Mouse (Mus musculus): ENCODE measurements around the gene Tm9sf2. TPM values are rescaled to one million over a fixed set of nuclear protein-coding genes. Genes with fewer than 3 reads are reported as not detected.
A peak's percentile ranks its signal among the peaks of the same experiment; 100 is the strongest.
"Not testable (repeated sequence)": the region's sequence is repeated elsewhere in the genome, so short reads cannot be mapped to it uniquely, and the experiment has no call there.

The Tm9sf2 gene
- polyA plus RNA-seq, 1 experiment, result 64.1 TPM

GRCm38 (mm10) chr14:122099584-122099983 is 7.3 kb upstream of the Tm9sf2 start:
- Histone ChIP-seq H3K27me3 (ENCODE audit: control insufficient read depth, insufficient read depth, insufficient read length) (no peaks in the 10 kb centered on the region), H3K79me2 (ENCODE audit: control insufficient read depth, insufficient read depth) (no peaks in the 10 kb centered on the region), H3K4me3 (no peak overlapping the region), H3K36me3 (ENCODE audit: control insufficient read depth, insufficient read depth) (no peaks in the 10 kb centered on the region), H3ac (ENCODE audit: control insufficient read depth, insufficient read length) (no peak overlapping the region), H3K4me2 (ENCODE audit: low read depth) (no peak overlapping the region)
- TF ChIP-seq CEBPB (IDR thresholded peaks at IDR 0.05; ENCODE audit: insufficient read depth, poor library complexity, severe bottlenecking), result no peak
- TF ChIP-seq SRF (IDR thresholded peaks at IDR 0.05; ENCODE audit: control insufficient read depth, insufficient read length, low read depth), result no peak

- H3K36me3 ChIP-seq (ENCODE audit: control insufficient read depth, insufficient read depth); H3K4me2 ChIP-seq (ENCODE audit: low read depth); H3K79me2 ChIP-seq (ENCODE audit: control insufficient read depth, insufficient read depth); H3K27me3 ChIP-seq (ENCODE audit: control insufficient read depth, insufficient read depth, insufficient read length); H3ac ChIP-seq (ENCODE audit: control insufficient read depth, insufficient read length); H3K4me3 ChIP-seq: not testable (repeated sequence)
Measured at GRCm38 (mm10) chr14:122101890-122102289, 4.9 kb upstream of the Tm9sf2 start.

- no peak overlapping the region for H3ac ChIP-seq (ENCODE audit: control insufficient read depth, insufficient read length)
- no peaks in the 10 kb centered on the region for H3K27me3 ChIP-seq (ENCODE audit: control insufficient read depth, insufficient read depth, insufficient read length)
- TF ChIP-seq POLR2A (IDR thresholded peaks at IDR 0.05; ENCODE audit: insufficient read length, low read depth) (peak; percentile 80), USF1 (IDR thresholded peaks at IDR 0.05; ENCODE audit: low read depth) (peak; percentile 9), E2F4 (IDR thresholded peaks at IDR 0.05; ENCODE audit: insufficient read depth) (no peak), MYOG (IDR thresholded peaks at IDR 0.05; ENCODE audit: control insufficient read depth in 1 of 3, insufficient read depth in 1 of 3, insufficient read length in 2 of 3, low read depth in 2 of 3) (no peak), POLR2AphosphoS2 (IDR thresholded peaks at IDR 0.05; ENCODE audit: insufficient read length, low read depth) (peak; percentile 84), MYOD1 (IDR thresholded peaks at IDR 0.05; ENCODE audit: control insufficient read depth in 1 of 3, insufficient read length in 2 of 3, low read depth in 2 of 3) (peak in 2 of 3 experiments; percentile 27 to 29)
- peaks cover 34% of the 10 kb centered on the region for H3K79me2 ChIP-seq (ENCODE audit: control insufficient read depth, insufficient read depth)
- peak overlapping the region; percentile 85 for H3K4me2 ChIP-seq (ENCODE audit: low read depth)
- peak overlapping the region; percentile 68 for H3K4me3 ChIP-seq
- no peaks in the 10 kb centered on the region for H3K36me3 ChIP-seq (ENCODE audit: control insufficient read depth, insufficient read depth)
Measured at GRCm38 (mm10) chr14:122104881-122105280, 2.0 kb upstream of the Tm9sf2 start.

GRCm38 (mm10) chr14:122105391-122106285 is 1.2 kb upstream of the Tm9sf2 start:
- H3K4me3 ChIP-seq, result peak overlapping the region; percentile 68
- peak overlapping the region; percentile 85 for H3K4me2 ChIP-seq (ENCODE audit: low read depth)
- peaks cover 41% of the 10 kb centered on the region for H3K79me2 ChIP-seq (ENCODE audit: control insufficient read depth, insufficient read depth)
- H3K27me3 ChIP-seq (ENCODE audit: control insufficient read depth, insufficient read depth, insufficient read length), result no peaks in the 10 kb centered on the region
- TF ChIP-seq MYOG (IDR thresholded peaks at IDR 0.05; ENCODE audit: control insufficient read depth in 1 of 3, insufficient read depth in 1 of 3, insufficient read length in 2 of 3, low read depth in 2 of 3) (no peak), SRF (IDR thresholded peaks at IDR 0.05; ENCODE audit: control insufficient read depth, insufficient read length, low read depth) (no peak), POLR2AphosphoS2 (IDR thresholded peaks at IDR 0.05; ENCODE audit: insufficient read length, low read depth) (no peak), MYOD1 (IDR thresholded peaks at IDR 0.05; ENCODE audit: control insufficient read depth in 1 of 3, insufficient read length in 2 of 3, low read depth in 2 of 3) (no peak), USF1 (IDR thresholded peaks at IDR 0.05; ENCODE audit: low read depth) (no peak), REST (IDR thresholded peaks at IDR 0.05; ENCODE audit: insufficient read depth, insufficient read length) (no peak), E2F4 (IDR thresholded peaks at IDR 0.05; ENCODE audit: insufficient read depth) (no peak), MAX (IDR thresholded peaks at IDR 0.05; ENCODE audit: low read depth) (no peak), CEBPB (IDR thresholded peaks at IDR 0.05; ENCODE audit: insufficient read depth, poor library complexity, severe bottlenecking) (no peak)
- H3ac ChIP-seq (ENCODE audit: control insufficient read depth, insufficient read length), result no peak overlapping the region
- H3K36me3 ChIP-seq (ENCODE audit: control insufficient read depth, insufficient read depth), result no peaks in the 10 kb centered on the region

- TF ChIP-seq E2F4 (IDR thresholded peaks at IDR 0.05; ENCODE audit: insufficient read depth), result no peak
- TF ChIP-seq TCF3 (IDR thresholded peaks at IDR 0.05; ENCODE audit: insufficient read length, low read depth), result no peak
- no peak for TF ChIP-seq MYOG (IDR thresholded peaks at IDR 0.05; ENCODE audit: control insufficient read depth in 1 of 3, insufficient read depth in 1 of 3, insufficient read length in 2 of 3, low read depth in 2 of 3)
- no peak for TF ChIP-seq TCF12 (IDR thresholded peaks at IDR 0.05; ENCODE audit: insufficient read depth, poor library complexity, severe bottlenecking)
- no peak for TF ChIP-seq USF1 (IDR thresholded peaks at IDR 0.05; ENCODE audit: low read depth)
- no peak for TF ChIP-seq MAX (IDR thresholded peaks at IDR 0.05; ENCODE audit: low read depth)
- TF ChIP-seq POLR2AphosphoS2 (IDR thresholded peaks at IDR 0.05; ENCODE audit: insufficient read length, low read depth), result no peak
- no peak for TF ChIP-seq MYOD1 (IDR thresholded peaks at IDR 0.05; ENCODE audit: control insufficient read depth in 1 of 3, insufficient read length in 2 of 3, low read depth in 2 of 3)
- no peak for TF ChIP-seq POLR2A (IDR thresholded peaks at IDR 0.05; ENCODE audit: insufficient read length, low read depth)
- TF ChIP-seq CEBPB (IDR thresholded peaks at IDR 0.05; ENCODE audit: insufficient read depth, poor library complexity, severe bottlenecking), result no peak
- TF ChIP-seq SRF (IDR thresholded peaks at IDR 0.05; ENCODE audit: control insufficient read depth, insufficient read length, low read depth), result no peak
- no peak for TF ChIP-seq REST (IDR thresholded peaks at IDR 0.05; ENCODE audit: insufficient read depth, insufficient read length)
- Histone ChIP-seq H3ac (ENCODE audit: control insufficient read depth, insufficient read length) (peak overlapping the region; percentile 99), H3K79me2 (ENCODE audit: control insufficient read depth, insufficient read depth) (peaks cover 62% of the 10 kb centered on the region), H3K36me3 (ENCODE audit: control insufficient read depth, insufficient read depth) (no peaks in the 10 kb centered on the region), H3K27me3 (ENCODE audit: control insufficient read depth, insufficient read depth, insufficient read length) (no peaks in the 10 kb centered on the region), H3K4me2 (ENCODE audit: low read depth) (peak overlapping the region; percentile 89), H3K4me3 (peak overlapping the region; percentile 68)
Measured at GRCm38 (mm10) chr14:122107481-122108214, 810 bp downstream of the Tm9sf2 start.

Measured in myocyte (in vitro differentiated cells).